Mouse (Mus musculus) lung, postnatal 0 days (tissue): ENCODE measurements around the gene Gprc5b. TPM values are rescaled to one million over a fixed set of nuclear protein-coding genes. Genes with fewer than 3 reads are reported as not detected.

Source experiments
- ATAC-seq: fragments of 200-750 bp; cut with Nextera tagmentation; 2 replicates; pipeline ENCODE4 v1.8.0; 2017; ENCODE audit warnings: moderate library complexity
- DNase-seq: peaks from one replicate; pipeline ENCODE4 v3.0.0-alpha.2; 2016; ENCODE audit warnings: low spot score
- H3K27ac ChIP-seq: fragments of 300-500 bp; sonication (generic); 2 replicates; pipeline ENCODE4 v1.5.1; 2014; ENCODE audit warnings: antibody characterized with exemption, mild to moderate bottlenecking, low read length, mixed read lengths
- H3K27me3 ChIP-seq: fragments of 300-500 bp; sonication (generic); replicated peaks from 2 replicates; pipeline ENCODE4 v1.6.1; 2014; ENCODE audit warnings: low read length, mixed read lengths; ENCODE audit not compliant: insufficient read depth
- H3K36me3 ChIP-seq: fragments of 300-500 bp; sonication (generic); 2 replicates; pipeline ENCODE4 v1.6.1; 2014; ENCODE audit warnings: low read length, mixed read lengths; ENCODE audit not compliant: insufficient read depth
- H3K4me1 ChIP-seq: fragments of 300-500 bp; sonication (generic); 2 replicates; pipeline ENCODE4 v1.6.1; 2014; ENCODE audit warnings: antibody characterized with exemption, low read depth, low read length, mixed read lengths; ENCODE audit not compliant: insufficient read depth
- H3K4me2 ChIP-seq: fragments of 300-500 bp; sonication (generic); replicated peaks from 2 replicates; pipeline ENCODE4 v1.6.1; 2014; ENCODE audit warnings: low read depth, mild to moderate bottlenecking, low read length, moderate library complexity, mixed read lengths
- H3K4me3 ChIP-seq: fragments of 300-500 bp; sonication (generic); 2 replicates; pipeline ENCODE4 v1.5.1; 2014; ENCODE audit warnings: low read depth, low read length
- H3K9ac ChIP-seq: fragments of 300-500 bp; sonication (generic); replicated peaks from 2 replicates; pipeline ENCODE4 v1.6.1; 2014; ENCODE audit warnings: low read depth, mild to moderate bottlenecking
- H3K9me3 ChIP-seq: fragments of 300-500 bp; sonication (generic); 2 replicates; pipeline ENCODE4 v1.6.1; 2016; ENCODE audit warnings: low read length, mixed read lengths
- CTCF ChIP-seq: IDR thresholded peaks from 2 replicates; pipeline ENCODE4 v1.5.1; 2016; ENCODE audit warnings: antibody characterized with exemption, mild to moderate bottlenecking
- EP300 ChIP-seq: IDR thresholded peaks from 2 replicates; pipeline ENCODE4 v1.6.1; 2016; ENCODE audit warnings: antibody characterized with exemption, mild to moderate bottlenecking, control low read depth
- WGBS: fragments of 180-500 bp; shearing (Covaris S2); extraction: QIAGEN DNeasy Blood & Tissue Kit; methylation state at CpG from one replicate; pipeline ENCODE4 v1.1.7; 2014; 5-methylcytosine and 5-hydroxymethylcytosine counted together
- polyA plus RNA-seq: library from polyadenylated mRNA; unstranded; fragments of >200 nt; fragmentation: Nextera tagmentation; extraction: Ambion mirVana; gene quantifications from 2 replicates; pipeline ENCODE4 v1.2.1, GENCODE M21; 2015

Gene Gprc5b
- polyA plus RNA-seq, 1 experiment from 2014 or later = 2.7 TPM

DNA sequence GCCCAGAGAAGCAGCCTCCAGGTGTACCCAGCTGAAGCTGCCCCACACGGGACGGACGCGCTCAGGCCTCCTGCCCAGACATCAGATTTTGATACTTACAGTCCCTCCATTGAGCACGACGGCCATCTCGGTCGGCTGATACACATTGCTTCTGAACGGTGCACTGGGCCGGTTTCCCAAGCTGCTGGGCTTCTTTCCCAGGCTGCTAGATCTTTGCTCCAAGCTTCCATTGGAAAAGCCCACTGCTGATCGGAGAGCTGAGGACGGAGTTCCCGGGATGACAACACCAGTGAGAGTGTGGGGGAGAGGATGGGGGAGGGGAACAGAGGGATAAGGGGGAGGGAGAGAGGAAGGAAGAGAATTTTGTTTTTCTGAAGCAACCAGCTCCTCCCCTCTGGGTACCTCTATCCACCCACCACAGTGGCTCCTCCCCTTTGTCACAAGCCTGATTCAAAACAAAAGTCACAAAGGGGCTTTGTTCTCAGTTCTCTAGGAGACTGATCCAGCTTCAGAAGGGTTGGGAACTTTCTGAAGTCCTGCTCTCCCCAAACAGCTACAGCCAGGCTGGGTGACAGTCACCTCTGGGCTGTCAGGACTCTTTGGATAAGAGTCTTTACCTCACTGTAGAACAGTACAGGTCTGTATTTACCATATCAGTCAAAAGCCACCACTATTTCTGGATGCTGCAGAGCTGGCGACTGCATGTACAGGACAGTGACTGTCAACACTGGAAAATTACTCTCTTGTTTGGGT lies 18.4 kb downstream of the Gprc5b start:
- H3K4me1 ChIP-seq = no peaks in the 10 kb centered on the region
- no peaks in the 10 kb centered on the region for H3K36me3 ChIP-seq
- H3K27me3 ChIP-seq = no peaks in the 10 kb centered on the region
- ATAC-seq (peak; percentile 53), DNase-seq (peak; percentile 47)
- H3K27ac ChIP-seq = no peak overlapping the region
- TF ChIP-seq EP300 = no peak
- no peak for TF ChIP-seq CTCF
- H3K4me2 ChIP-seq = no peak overlapping the region
- H3K9ac ChIP-seq = no peak overlapping the region
- H3K4me3 ChIP-seq = no peak overlapping the region
- no peaks in the 10 kb centered on the region for H3K9me3 ChIP-seq
- 41% methylated on average over 14 of the region's 14 CpGs for WGBS

DNA sequence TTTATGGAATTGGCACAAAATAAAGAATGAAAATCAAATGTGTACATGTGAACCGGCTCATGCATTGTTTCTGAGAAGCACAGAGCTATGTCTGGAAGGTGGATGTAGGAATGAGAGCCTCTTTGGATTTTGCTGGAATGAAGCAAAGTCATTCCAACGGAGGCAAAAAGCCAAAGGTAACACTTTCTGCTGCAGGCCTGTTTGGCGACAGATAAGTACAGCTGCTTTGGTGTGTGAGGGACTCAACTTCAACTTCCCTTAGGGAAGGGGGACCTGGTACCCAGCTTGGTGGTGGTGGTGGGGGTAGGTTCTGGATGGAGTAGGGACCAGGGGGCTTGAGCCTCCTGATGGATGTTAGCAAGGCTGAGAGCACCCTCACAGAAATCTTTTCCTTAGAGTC lies 19.2 kb downstream of the Gprc5b start:
- Histone ChIP-seq H3K4me3 (no peak overlapping the region), H3K4me2 (no peak overlapping the region), H3K4me1 (no peaks in the 10 kb centered on the region), H3K27me3 (no peaks in the 10 kb centered on the region), H3K9me3 (no peaks in the 10 kb centered on the region), H3K27ac (no peak overlapping the region), H3K9ac (no peak overlapping the region), H3K36me3 (no peaks in the 10 kb centered on the region)
- ATAC-seq = no peak
- no peak for TF ChIP-seq EP300
- no peak for TF ChIP-seq CTCF
- WGBS = 32% methylated on average over 3 of the region's 3 CpGs
- peak; percentile 29 for DNase-seq

DNA sequence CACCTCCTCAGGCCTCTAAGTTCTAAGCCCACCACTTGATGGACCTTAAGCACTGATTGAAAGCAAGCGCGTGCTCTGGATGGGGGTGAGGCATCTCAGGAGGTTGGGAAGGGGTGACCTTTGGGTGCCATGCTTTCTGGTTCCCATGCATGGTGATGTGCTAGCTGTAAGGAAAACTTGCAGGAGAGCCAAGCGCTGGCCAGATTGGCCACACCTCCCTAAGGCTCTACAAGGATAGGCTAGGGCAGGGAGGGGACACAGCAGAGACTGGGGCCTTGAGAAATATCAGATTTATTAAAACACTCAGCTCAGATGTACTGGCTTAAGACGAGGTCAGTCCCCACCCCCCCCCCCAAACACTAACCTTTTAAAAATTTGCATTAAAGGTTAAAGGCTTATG lies 21.6 kb downstream of the Gprc5b start:
- no peaks in the 10 kb centered on the region for H3K36me3 ChIP-seq
- no peak overlapping the region for H3K4me2 ChIP-seq
- no peaks in the 10 kb centered on the region for H3K9me3 ChIP-seq
- H3K27ac ChIP-seq = no peak overlapping the region
- no peak for TF ChIP-seq CTCF
- TF ChIP-seq EP300 = no peak
- DNase-seq = no peak
- no peaks in the 10 kb centered on the region for H3K4me1 ChIP-seq
- no peaks in the 10 kb centered on the region for H3K27me3 ChIP-seq
- no peak overlapping the region for H3K4me3 ChIP-seq
- WGBS = 81% methylated on average over 4 of the region's 4 CpGs
- ATAC-seq = no peak
- no peak overlapping the region for H3K9ac ChIP-seq

DNA sequence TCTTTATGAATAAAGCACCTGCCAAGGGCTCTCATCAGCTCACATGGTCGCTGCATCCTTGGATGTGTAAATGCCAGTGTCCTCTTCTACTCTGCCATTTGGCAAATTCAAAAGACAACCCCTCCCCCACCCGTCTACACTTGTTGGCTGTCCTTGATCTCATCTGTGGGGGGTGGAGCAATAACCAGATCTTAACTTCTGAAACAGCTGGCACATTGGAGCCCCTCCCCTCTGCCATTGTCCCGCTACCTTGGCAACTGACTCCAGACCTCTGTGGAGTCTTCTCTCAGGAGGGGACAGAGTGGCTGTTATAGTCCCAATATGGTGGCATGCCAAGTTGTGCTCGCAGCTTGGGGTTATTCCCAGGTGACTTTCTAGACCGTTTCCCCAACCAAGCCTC lies 22.7 kb downstream of the Gprc5b start:
- Histone ChIP-seq H3K27ac (no peak overlapping the region), H3K4me2 (no peak overlapping the region), H3K36me3 (no peaks in the 10 kb centered on the region), H3K9me3 (no peaks in the 10 kb centered on the region), H3K9ac (no peak overlapping the region), H3K4me1 (no peaks in the 10 kb centered on the region), H3K27me3 (no peaks in the 10 kb centered on the region), H3K4me3 (no peak overlapping the region)
- no peak for DNase-seq
- WGBS = 78% methylated on average over 5 of the region's 5 CpGs
- ATAC-seq = no peak
- TF ChIP-seq CTCF (no peak), EP300 (no peak)

DNA sequence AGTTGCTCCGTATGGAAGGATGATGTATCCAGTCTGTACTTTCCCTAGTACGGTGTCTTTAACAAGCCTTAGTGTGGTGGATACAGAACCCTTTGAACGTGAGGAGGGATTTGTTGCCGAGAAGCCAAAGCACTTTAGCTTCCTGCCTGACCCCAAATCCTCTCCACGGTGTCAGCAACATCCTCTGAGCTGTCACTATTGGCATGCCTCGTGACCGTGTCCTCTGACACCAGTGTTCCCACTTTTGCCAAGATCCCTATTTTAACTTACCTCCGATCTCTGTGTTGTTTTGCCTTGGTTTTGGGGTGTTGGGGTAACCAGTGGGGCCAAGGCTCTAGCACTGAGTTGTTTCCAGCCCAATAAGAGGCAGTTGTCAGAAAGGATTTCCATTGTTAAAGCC lies 23.5 kb downstream of the Gprc5b start:
- no peak for TF ChIP-seq EP300
- TF ChIP-seq CTCF = no peak
- Histone ChIP-seq H3K4me2 (no peak overlapping the region), H3K4me1 (no peaks in the 10 kb centered on the region), H3K4me3 (no peak overlapping the region), H3K27ac (no peak overlapping the region), H3K9me3 (no peaks in the 10 kb centered on the region), H3K27me3 (no peaks in the 10 kb centered on the region), H3K36me3 (no peaks in the 10 kb centered on the region), H3K9ac (no peak overlapping the region)
- WGBS = 62% methylated on average over 8 of the region's 8 CpGs
- no peak for DNase-seq
- ATAC-seq = no peak

DNA sequence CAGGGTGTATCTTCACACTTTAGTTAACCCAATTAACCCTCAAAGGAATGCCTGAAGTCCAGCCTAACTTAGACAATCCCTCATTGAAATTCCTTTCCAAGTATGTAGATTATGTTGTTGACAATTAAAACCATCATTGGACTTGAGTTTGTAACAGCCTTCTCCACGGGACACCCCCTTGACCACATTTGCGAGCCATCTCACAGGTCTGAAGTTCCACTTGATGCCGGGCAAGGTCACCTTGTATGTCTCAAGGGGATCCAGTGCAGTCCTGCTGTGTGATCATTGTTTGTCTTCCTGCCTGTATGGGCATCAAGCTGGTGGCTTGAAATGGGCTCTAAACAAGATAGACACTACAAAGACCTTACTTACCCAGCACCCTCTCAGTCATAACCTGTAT lies 26.1 kb downstream of the Gprc5b start:
- Histone ChIP-seq H3K27me3 (no peaks in the 10 kb centered on the region), H3K9ac (no peak overlapping the region), H3K4me1 (no peaks in the 10 kb centered on the region), H3K27ac (no peak overlapping the region), H3K9me3 (no peaks in the 10 kb centered on the region), H3K4me2 (no peak overlapping the region), H3K4me3 (no peak overlapping the region), H3K36me3 (no peaks in the 10 kb centered on the region)
- TF ChIP-seq EP300 (no peak), CTCF (no peak)
- DNase-seq = no peak
- ATAC-seq = no peak
- 86% methylated on average over 3 of the region's 3 CpGs for WGBS

DNA sequence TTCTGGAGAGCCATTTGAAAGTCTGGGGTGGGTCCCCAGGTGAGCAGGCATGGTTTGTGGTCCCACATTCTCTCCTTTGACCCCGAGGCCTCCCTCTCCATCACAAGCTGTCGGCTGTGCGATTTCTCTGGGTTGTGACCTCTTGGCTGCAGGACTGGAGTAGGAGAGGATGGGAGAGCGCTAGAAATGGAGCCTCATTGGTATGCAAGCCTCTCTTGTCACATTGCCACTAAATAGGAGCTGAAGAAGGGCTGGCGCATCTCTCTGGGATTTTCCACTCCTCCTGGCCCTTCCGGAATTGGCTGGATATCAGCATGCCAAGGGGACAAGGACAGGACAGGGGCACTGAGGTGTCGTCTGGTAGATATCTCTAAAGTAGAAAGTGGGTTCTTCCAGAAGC lies 29.8 kb downstream of the Gprc5b start:
- Histone ChIP-seq H3K36me3 (no peaks in the 10 kb centered on the region), H3K27ac (no peak overlapping the region), H3K9ac (no peak overlapping the region), H3K4me3 (no peak overlapping the region), H3K27me3 (no peaks in the 10 kb centered on the region), H3K4me2 (no peak overlapping the region), H3K9me3 (no peaks in the 10 kb centered on the region), H3K4me1 (no peaks in the 10 kb centered on the region)
- ATAC-seq = no peak
- WGBS = 12% methylated on average over 7 of the region's 7 CpGs
- TF ChIP-seq EP300 (no peak), CTCF (no peak)
- DNase-seq = no peak
